Mouse (Mus musculus) right cerebral cortex, postnatal 36 days (tissue): Measurements from ENCODE around the gene Kif22.

Experiments
- DNase-seq, 2 experiments: peaks; one replicate each; pipeline ENCODE4 v3.0.0; 2022; ENCODE audit warnings: low spot score in 2 of 2, mixed read lengths in 1 of 2

Kif22 gene

DNA sequence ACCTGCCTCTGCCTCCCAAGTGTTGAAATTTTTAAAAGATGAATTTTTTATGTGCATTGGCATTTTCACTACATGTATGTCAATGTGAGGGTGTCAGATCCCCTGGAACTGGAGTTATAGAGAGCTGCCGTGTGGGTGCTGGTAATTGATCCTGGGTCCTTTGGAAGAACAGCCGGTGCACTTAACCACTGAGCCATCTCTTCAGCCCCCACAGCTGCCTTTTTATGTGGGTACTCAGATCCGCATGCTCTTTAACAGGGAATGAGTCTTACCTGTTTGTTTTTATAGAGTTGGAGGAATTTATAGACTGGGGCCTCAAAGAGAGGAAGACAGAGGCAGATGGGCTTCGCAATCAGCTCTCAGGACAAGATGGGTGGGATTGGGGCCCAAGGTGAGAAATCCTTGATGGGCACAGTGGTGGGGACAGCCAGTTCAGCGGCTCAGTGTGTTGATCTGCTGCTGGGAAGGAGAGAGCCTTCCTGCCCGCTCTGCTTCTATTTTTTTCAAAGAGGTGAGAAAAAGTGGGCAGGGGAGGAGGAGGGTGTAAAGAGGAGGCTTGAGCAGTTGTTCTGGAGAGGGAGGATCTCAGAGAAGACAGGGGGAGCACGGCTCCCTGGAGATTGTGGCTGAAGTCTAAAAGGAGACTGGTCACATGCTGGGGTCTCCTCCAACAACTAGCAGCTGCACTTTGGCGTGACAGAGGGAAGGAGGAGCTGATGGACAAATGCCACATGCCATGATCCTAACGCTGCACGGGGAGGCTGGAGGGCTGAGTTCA, 57.4 kb downstream of the Kif22 start:
- DNase-seq: peak; percentile 47 to 70

DNA sequence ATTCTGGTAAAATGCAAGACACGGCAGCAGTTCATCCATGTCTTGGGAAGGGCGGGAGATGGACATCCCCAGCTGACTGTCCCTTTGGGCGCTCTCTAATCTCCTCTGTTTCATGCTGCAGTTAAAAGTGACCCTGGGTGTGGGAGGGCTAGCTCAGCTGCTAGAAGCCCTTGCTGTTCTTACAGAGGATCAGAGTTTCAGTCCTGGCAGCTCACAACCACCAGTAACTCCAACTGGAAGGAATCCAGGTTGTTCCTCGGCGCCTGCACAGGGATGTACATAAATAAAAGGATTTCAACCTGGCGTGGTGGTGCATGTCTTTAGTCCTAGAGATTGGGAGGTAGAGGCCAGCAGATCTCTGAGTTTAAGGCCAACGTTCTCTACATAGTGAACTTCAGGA, 59.2 kb downstream of the Kif22 start:
- DNase-seq: no peak

DNA sequence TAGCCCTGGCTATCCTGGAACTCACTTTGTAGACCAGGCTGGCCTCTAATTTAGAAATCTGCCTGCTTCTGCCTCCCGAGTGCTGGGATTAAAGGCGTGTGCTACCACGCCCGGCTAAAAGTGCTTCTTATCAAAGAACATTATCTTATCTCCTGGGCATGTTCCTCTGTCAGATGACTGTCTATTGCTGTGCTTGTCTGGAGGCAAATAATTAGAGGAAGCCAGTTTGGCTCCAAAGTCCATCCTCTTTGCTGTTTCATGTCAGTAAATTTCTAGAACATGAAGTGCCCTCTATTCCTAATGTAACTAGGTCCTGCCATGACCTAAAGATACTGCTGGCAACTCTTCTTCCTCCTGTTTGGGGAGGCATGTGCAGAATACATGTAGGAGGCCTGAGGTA, 60.2 kb downstream of the Kif22 start:
- DNase-seq: no peak

DNA sequence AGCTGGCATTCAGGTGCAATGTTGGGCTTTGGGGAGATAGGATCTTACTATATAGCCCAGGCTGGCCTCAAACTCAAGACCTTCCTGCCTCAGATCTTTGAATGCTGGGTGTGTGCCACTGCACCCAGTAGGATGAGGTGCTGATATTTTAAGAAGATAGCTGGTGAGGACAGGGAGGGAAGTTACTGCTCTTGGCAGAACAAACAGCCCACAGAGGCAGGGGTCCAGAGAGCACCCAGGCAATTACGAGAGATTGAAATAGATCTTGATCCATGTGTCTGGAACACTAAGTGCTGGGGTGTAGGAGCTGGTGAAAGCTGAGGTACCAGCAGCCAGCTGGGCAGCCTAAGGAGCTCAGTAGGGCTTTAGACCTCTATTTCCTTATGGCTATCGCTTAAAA, 60.7 kb downstream of the Kif22 start:
- DNase-seq: no peak

DNA sequence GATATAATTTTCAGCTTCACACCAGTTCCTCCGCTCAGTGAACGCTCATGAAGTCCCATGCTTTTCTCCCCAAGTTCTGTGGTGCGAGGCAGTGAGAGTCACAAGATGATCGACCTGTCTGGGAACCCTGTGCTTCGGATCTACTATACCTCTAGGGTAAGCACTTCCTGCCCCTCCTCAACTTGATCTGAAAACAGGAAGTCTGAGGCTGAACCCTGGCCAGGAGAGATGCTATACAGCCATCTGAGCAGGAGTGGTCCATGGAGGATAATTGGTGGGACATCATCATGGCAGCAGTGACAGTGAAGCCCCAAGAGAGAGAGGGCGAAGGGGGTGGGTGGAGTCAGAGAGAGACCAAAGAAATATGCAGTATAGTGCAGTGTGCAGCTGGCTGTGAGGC, 63.4 kb downstream of the Kif22 start:
- DNase-seq: no peak
